Mouse (Mus musculus) CD4-positive helper T cell, adult 2 months (primary cell): Measurements from ENCODE around the gene Lgmn.

Source experiments
- DNase-seq: peaks from one replicate; pipeline ENCODE4 v3.0.0-alpha.2; 2012; ENCODE audit warnings: low read depth, missing footprints, low spot score

Gene Lgmn

DNA sequence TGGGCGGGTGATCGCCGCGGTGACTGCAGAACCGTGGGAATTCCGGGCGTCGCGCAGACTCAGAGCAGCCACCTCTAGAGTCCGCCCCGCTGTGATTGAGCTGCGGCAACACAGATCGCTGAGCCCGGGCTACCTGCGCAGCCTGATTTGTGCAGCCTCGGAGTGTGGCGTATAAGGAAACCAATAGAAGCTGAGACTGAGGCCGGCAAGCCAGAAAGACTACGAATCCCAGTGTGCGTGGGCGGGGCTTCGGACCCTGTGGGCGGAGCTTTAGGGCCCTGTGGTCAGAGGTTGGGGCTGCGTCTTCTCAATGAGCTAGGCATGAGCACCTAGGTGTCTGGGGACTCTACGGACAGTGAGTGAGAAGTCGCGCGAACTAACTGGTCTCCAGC is at the start of gene Lgmn:
TSS of gene Lgmn (minus strand) at position 182 of the 392 bp plus-strand sequence.
- DNase-seq: peak; percentile 94

DNA sequence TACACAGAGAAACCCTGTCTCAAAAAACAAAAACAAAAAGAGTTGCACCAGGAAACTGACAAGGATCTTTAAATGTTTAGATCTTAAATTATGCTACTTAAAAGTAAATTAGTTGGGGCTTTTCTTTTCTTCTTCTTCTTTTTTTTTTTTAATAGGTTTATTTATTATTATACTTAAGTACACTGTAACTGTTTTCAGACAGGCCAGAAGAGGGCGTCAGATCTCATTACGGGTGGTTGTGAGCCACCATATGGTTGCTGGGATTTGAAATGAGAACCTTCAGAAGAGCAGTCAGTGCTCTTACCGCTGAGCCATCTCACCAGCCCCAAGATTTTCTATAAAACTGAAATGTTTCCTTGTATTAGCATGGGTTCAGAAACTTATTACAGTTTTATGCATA is 45.3 kb upstream of the Lgmn start:
- peak; percentile 24 for DNase-seq

DNA sequence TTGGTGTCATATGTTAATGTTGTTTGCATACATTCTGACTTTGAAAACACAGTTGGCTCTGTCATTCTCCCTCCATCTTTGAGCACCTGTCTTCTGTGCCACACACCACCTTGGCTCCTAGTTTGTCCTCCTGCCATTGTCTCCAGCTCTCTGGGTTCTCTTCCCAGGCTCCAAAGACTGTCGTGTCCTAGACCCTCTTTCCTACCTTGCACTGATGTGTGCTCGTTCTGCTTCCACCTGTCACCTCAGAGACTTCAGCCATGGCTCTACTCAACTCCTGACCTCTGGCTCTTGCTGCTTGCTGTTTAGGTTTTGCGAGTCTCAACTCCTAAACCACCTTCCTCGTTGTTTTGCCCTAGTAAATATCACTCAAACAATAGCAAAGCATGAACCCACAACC is 40.9 kb upstream of the Lgmn start:
- DNase-seq: no peak

DNA sequence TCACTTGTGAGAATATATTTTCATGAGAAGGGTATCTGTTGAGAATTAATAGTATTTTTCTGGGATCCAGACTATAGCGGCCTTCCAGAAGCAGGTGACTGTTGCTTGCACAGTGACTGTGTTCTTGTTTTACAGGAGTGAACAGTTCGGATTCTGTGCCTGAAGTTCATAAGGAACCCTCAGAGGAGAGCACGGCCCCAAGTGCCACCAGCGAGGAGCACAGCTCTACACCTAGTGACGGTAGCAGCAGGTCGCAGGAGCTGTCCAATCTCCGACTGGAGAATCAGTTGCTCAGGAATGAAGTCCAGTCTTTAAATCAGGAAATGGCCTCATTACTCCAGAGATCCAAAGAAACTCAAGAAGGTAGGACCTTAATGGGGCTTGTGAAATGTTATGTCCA is 34.8 kb upstream of the Lgmn start:
- DNase-seq: no peak

DNA sequence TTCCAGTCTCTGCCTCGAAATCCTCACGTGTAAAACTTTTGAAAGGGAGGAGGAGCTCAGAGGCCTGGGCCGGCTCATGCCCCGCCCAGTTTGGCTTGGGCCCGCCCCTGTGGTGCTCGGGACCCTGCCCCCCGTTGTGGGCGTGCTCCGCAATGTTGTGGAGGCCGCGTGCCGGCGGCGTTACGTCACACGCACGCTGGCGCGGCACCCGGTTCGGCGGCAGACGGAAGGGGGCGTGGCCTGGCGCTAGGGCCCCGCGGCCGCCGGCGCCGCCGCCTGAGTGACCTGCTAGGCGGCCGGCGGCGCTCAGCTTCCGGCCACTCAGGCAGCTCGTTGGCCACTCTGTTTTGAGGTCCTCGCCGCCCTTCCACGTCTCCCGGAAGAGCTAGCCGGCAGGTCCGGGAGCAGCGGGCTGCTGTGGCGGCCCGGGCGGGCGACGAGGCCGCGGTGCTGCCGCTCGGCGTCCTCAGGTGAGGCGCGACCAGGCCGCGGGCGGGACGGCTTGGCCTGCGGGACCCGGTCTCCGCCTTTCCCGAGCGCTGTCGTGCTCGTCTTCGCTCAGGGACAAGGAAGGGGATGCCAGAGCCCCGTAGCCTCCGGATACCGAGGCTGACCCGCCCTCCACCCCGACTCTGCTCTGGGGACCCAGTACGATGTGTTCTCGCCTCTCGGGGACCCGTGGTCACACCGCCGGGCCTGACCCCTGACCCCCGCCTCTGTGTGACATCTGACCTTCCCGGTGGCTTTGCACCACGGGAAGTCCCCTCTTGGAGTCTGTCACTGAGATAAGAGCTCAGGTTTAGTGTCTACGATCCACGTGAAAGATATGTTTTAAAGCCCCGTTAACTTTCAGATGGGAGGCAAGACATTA is 29.5 kb upstream of the Lgmn start, which contains the start of gene Golga5:
TSS of gene Golga5 (plus strand) at position 242 of the 871 bp plus-strand sequence.
- DNase-seq: peak; percentile 97

DNA sequence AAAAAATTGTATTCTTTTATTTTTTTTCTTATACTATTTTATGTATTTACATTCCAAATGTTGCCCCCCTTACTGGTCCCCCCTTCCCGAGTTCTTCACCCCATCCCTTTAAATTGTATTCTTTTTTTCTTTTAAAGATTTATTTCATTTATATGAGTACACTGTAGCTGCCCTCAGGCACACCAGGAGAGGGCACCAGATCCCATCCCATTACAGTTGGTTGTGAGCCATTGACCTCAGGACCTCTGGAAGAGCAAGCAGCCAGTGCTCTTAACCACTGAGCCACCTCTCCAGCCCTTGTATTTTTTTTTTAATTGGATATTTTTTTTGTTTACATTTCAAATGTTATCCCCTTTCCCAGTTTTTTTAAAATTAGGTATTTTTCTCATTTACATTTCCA is 28.5 kb upstream of the Lgmn start:
- DNase-seq: no peak

DNA sequence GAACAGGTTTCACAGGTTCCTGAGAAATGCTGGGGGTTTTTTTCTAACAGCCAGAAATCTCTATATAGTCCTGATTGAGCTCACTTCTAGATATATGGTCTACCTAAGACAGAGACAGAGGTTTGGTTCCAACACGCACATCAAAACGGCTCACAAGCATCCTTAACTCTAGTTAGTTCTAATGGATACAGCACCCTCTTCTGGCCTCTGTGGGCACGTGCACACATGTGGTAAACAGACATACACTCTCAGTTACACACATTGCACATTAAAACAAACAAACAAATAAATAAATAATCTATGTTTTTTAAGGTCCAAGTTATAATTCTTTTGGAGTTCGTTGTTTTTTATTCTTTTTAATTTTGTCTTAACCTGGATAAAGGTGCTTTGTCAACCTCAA is 25.0 kb upstream of the Lgmn start:
- DNase-seq: no peak

DNA sequence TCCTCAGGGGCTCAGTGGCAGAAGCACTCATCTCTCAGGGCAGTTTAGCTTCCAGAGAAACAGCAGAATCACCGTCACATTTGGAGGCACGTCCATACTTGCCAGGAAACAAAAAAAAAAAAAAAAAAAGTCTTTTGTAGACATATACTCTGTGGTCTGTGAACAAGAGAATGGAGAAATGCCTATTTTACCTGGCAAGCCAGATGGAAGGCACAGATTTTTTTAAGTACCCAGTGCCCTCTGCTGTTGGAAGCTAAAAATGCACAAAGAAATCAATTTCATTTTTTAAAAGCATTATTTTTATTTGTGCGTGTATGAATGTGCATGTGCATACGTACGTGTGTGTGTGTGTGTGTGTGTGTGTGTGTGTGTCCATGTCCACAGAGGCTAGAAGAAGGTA is 21.6 kb upstream of the Lgmn start:
- DNase-seq: peak; percentile 63

DNA sequence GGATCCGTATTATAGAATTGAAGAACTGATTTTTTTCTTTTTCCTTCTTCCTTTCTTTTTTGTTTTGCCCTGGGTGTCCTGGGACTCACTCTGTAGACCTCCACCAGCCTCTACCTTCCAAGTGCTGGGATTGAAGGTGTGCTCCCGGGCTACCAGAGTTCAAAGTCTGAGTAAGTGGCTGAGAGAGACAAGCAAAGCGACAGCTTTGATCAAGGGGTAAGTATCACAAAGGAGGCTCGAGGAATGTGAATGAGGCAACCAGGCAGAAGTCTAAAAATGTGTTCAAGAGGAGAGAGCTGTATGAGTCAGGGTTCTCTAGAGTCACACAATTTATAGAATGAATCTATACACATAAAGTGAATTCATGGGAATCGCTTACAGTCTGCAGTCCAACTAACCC is 20.4 kb upstream of the Lgmn start:
- DNase-seq: no peak

DNA sequence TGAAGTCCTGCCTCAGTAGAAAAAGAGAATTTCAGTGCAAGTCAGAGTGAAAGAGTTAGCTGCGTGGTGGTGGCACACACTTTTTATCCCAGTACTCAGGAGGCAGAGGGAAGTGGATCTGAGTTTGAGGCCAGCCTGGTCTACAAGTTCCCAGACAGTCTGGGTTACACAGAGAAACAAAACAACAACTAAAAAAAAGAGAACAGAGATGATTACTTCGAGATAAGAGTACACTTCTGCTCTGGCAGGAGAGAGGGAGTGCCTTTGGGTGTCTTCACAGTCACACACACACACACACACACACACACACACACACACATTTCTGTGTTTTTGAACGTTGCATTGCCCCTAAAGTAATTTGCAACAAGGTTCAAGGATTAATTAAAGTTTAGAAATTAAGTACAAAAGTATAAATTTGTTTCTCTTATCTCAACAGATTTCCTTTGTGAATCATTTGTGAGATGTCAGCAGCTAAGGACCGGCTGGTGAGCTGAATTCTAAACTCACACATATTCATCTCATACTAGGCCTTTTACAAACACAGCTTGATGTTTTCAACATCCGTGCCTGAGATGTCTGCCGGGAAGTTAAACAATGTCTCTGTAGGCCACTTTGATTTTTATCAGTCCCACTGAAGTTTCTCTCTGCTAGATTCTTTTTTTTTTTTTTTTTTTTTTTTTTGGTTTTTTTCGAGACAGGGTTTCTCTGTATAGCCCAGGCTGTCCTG is 17.0 kb upstream of the Lgmn start:
- peak; percentile 78 for DNase-seq

DNA sequence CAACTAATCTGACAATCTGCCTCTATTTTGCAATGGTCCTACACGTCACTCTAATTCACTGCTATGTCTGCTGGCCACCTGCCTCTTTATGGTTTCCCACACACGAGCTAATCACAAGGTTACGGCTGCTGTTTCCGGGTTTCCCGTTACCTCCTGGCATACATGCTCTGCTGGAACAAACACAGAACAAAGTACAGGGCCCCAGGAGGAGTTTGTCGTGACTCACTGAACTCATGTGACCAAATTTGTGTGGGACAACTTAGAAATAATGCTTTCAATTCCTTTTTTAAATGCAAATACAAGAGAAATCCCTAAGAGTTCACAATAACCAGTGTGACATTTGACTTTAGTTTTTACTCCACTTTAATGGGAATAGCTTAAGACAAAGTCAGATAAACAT is 14.0 kb upstream of the Lgmn start:
- DNase-seq: no peak

DNA sequence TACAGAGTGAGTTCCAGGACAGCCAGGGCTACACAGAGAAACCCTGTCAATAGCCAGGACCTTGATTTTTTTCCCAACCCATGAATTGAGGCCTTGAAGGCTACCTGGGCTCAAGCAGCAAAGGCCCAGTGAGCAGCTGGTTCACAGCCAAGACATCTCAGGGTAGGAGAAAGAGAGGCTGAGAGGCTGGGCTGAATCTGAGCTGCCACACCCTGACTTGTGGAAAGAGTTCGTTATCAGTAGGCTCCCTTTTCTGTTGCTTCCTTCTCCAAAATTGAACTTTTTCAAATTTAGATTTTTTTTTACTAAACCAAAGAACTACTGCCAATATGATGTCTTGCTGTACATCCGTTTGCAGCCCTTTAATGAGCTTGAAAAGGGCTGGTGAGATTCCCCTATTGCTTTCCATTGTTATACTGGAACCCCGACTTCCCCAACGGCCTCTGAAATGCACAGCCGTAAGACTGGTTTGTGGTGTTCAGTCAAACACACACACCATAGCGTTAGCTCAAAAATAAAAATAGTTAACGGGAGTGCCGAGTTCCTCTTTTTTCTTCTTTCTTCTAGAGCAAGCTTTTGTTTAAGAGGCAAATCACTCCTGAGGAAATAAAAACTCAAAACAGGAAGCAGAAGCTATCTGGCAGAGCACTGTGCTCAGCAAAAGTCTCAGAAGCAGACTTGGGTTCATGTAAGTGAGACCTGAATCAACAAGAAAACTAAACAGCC is 11.7 kb upstream of the Lgmn start:
- peak; percentile 47 for DNase-seq

DNA sequence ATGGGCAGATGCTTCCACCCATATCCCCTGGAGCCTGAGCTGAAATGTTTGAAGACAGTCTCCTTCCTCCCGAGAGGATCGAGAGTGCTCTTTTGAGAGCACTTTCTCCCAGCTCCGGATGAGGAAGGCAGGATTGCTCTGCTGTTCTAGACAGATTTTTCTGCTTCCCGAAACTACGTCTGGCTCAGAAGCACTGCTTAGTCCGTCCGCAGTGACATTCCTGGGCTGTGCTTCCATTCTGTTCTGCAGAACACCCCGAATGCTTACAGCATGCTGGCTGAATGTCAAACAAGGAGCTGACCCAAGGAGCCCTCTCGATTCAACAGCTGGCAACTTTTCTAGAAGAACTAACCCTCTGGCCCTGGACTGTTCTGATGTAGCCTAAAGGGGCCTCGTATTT is 10.8 kb upstream of the Lgmn start:
- DNase-seq: no peak

DNA sequence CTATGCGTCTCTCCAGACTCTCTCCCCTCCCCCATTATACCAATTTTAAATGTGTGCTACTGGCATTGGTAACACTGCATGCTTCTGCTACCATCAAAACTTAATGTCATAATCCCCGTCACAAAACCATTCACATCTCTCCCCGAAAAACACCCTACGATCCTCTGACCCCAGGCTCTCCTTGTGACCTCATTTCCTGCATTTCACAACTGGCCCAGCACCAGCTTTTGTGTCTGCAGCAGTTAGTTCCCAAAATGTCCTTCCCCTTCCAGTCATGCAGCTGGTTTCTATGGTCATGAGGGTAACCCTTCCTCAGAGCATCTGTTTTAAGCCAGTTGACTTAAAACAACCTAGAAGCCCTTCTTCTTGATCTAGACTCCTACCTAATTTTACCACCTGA is 5.8 kb upstream of the Lgmn start:
- no peak for DNase-seq

DNA sequence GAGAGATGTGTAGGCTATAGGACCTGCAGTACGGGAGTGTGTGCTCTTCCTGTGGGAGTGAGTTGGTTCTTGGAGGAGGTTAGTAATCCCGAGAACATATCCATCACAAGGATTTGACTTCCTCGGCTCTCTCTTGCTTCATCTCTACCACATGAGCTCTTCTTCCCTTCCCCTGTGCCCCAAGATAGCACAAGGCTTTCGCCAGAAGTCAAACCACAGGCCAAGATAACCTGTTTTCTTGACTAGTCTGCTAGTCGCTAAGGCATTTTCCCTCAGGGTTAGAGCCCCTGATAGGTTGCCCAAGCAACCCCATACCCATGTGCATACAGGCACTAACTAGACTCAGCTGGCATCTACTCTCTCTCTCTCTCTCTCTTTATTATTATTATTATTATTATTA is 4.1 kb upstream of the Lgmn start:
- no peak for DNase-seq

DNA sequence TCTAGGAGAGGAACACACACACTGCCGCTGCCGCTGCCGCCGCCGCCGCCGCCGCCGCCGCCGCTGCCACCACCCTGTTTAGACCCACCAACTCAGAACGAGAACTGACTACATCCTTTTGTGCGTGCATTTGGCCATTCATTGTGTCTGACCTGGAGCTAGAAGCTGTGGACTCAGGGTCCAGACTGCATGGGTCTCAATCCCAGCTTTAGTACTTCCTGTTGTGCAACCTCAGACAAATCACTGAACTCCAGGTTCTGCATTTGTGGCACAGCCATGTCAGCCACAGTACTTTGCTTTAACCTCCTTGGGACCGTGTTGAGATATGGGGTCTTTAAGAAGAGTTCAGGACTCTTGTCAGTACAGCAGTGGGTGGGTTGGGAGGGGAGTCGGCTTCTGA is 3.0 kb upstream of the Lgmn start:
- no peak for DNase-seq

DNA sequence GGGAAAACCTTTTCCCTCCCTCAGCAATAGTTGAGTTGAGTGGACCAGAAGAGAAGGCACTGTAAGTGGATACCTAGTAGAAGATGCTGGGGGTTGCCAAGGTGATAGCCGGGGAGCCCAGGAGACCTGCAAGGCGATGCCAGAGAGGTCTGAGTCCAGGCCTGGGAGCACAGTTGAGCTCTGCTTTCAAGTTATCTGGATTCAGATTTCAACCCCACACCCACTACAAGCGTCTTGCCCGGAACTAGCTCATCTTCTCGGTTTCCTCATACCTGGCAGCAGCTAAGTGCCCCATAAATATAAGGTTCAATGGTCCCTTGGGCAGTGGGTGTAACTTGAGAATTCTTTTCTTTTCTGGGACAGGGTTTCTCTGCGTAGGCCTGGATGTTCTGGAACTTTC is 1.5 kb upstream of the Lgmn start:
- DNase-seq: no peak

DNA sequence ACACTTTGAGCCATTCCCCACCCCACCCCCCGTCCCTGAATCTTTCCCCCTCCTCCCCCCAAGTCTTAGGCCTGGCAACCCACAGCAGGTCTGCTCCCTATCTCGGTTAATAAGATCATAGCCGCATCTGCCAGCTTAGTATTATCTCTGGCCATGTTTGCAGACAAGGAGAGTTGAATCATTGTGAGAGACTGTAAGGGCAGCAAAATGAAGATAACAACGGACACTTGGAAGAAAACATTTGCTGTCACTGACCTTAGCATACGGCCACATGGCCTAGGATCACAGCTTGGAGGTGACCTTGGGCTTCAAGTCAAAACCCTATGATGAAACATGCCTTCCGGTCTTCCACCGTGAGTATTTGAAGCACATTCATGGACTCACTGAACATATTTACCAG is 938 bp upstream of the Lgmn start:
- DNase-seq: no peak

DNA sequence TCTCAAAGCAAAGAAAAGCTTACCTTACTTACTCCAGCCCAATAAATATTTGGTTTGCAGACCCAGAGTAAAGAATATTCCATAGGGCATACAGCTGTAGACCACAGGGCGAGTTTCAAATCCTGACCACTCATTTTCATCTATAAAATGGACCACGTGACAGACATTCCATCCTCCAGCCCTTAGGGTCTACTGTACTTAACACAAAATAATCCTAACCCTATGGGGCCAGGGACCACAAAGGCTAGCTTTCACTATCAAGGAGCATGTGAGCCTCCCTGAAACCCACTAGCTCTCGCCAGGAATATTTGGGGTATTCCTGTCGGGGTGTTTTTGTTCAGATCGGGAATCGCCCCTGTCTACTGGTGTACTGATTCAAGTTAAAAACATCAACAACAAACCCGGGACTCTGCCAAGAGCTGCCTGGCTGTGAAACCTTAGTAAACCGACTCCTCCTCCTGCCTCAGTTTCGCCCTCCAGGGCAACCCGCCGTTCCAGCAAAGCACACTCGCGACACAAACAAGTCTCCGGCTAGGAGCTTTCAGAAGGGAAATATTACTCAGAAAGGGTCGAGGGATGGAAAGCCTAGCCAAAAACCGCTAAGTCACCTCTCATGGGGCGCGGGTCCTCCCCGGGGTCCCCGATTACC is 506 bp downstream of the Lgmn start:
- no peak for DNase-seq

DNA sequence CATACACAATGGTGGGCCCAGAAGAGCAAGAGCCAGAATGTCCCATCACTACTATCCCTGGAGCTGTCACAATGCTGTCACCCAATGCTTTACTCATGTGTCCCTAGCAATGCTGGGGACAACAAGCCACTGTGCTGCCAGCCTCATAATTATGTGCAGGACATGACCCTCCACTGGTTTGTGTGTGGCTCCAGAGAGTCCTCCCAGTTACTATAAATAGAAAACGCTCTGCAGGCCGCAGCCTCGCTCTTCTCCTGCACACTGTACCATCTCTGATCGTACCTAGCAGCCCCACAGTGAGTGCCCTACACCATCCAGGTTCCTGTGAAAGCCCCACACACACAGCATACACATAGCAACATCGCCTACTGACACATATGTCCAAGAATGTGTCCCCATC is 1.7 kb downstream of the Lgmn start:
- no peak for DNase-seq

DNA sequence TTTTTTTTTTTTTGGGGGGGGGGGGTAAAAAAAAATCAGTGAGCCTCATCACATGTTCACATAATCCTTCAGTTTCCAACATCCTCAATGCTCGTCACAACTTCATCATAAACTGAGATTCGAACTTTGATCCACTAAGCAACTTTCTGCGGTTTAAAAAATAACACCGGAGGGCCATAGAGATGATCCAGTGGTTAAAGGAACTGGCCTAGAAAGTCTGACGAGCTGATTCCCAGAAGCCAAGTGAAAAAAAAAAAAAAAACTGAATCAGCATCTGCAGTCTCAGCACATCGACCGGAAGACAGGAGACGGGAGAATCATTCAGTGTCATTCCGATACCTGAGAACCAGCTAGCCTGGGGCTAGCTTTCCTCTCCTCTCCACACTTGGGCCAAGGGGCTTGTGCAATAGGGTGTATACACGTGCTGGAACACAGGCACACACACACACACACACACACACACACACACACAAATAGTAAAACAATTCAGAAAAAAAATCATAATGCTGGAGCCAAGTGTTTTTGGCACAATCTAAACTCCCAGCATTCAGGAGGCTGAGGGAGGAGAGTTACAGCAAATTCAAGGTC is 2.6 kb downstream of the Lgmn start:
- no peak for DNase-seq

DNA sequence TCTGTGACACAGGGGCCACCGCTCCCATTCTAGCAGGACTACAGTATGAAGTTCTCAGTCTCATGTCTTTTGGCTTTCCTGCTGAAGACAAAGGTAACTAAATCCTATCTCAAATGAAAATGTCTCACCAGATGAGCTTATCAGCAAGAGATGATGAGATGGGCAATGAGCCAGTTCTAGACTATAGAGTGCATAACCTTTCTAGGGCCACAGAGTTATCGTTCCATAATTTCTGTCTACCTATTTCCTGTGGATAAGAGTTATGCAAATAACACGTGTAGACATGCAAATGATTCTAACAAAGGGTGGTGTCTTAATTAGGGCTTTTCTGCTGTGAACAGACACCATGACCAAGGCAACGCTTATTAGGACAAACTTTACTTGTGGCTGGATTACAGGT is 5.5 kb downstream of the Lgmn start:
- no peak for DNase-seq
